Mouse (Mus musculus) liver, postnatal 0 days (tissue): ENCODE measurements around the gene Poc1a. TPM values are rescaled to one million over a fixed set of nuclear protein-coding genes. Genes with fewer than 3 reads are reported as not detected.
A peak's percentile ranks its signal among the peaks of the same experiment; 100 is the strongest.

Experiments used
- ATAC-seq: fragments of 200-750 bp; cut with Nextera tagmentation; 2 replicates; pipeline ENCODE4 v1.8.0; 2017; ENCODE audit warnings: mild to moderate bottlenecking, moderate library complexity
- DNase-seq: peaks from one replicate; pipeline ENCODE4 v3.0.0-alpha.2; 2016
- H3K27ac ChIP-seq: fragments of 300-500 bp; sonication (generic); 2 replicates; pipeline ENCODE4 v1.5.1; 2014; ENCODE audit warnings: antibody characterized with exemption, moderate library complexity, mild to moderate bottlenecking, low read depth
- H3K27me3 ChIP-seq: fragments of 300-500 bp; sonication (generic); 2 replicates; pipeline ENCODE4 v1.6.1; 2014; ENCODE audit warnings: low read length, control low read depth, mixed read lengths; ENCODE audit not compliant: insufficient read depth
- H3K36me3 ChIP-seq: fragments of 300-500 bp; sonication (generic); replicated peaks from 2 replicates; pipeline ENCODE4 v1.6.1; 2014; ENCODE audit warnings: mild to moderate bottlenecking, control low read depth, low read length, moderate library complexity, mixed read lengths; ENCODE audit not compliant: insufficient read depth
- H3K4me1 ChIP-seq: fragments of 300-500 bp; sonication (generic); 2 replicates; pipeline ENCODE4 v1.6.1; 2014; ENCODE audit warnings: antibody characterized with exemption, mild to moderate bottlenecking, control low read depth; ENCODE audit not compliant: insufficient read depth
- H3K4me2 ChIP-seq: fragments of 300-500 bp; sonication (generic); 2 replicates; pipeline ENCODE4 v1.6.1; 2014; ENCODE audit warnings: low read depth, mild to moderate bottlenecking, low read length, moderate library complexity, mixed read lengths
- H3K4me3 ChIP-seq: fragments of 300-500 bp; sonication (generic); 2 replicates; pipeline ENCODE4 v1.5.1; 2014; ENCODE audit warnings: low read depth, low read length
- H3K9ac ChIP-seq: fragments of 300-500 bp; sonication (generic); replicated peaks from 2 replicates; pipeline ENCODE4 v1.6.1; 2014; ENCODE audit warnings: mild to moderate bottlenecking, moderate library complexity
- H3K9me3 ChIP-seq: fragments of 300-500 bp; sonication (generic); 2 replicates; pipeline ENCODE4 v1.6.1; 2016; ENCODE audit warnings: mild to moderate bottlenecking, control low read depth, low read length, mixed read lengths
- CTCF ChIP-seq: sonication (generic); IDR thresholded peaks from 2 replicates; pipeline ENCODE4 v1.5.1; 2016; ENCODE audit warnings: antibody characterized with exemption, low read depth
- EP300 ChIP-seq: IDR thresholded peaks from 2 replicates; pipeline ENCODE4 v1.6.1; 2016; ENCODE audit warnings: antibody characterized with exemption, low read depth, mild to moderate bottlenecking
- WGBS: fragments of 180-500 bp; shearing (Covaris S2); extraction: QIAGEN DNeasy Blood & Tissue Kit; methylation state at CpG from one replicate; pipeline ENCODE4 v1.1.7; 2014; ENCODE audit not compliant: insufficient replicate concordance; 5-methylcytosine and 5-hydroxymethylcytosine counted together
- polyA plus RNA-seq: library from polyadenylated mRNA; unstranded; fragments of >200 nt; fragmentation: Nextera tagmentation; extraction: Ambion mirVana; gene quantifications from 2 replicates; pipeline ENCODE4 v1.2.1, GENCODE M21; 2015

Poc1a gene
- polyA plus RNA-seq, 1 experiment from 2014 or later, result 14.5 TPM

DNA sequence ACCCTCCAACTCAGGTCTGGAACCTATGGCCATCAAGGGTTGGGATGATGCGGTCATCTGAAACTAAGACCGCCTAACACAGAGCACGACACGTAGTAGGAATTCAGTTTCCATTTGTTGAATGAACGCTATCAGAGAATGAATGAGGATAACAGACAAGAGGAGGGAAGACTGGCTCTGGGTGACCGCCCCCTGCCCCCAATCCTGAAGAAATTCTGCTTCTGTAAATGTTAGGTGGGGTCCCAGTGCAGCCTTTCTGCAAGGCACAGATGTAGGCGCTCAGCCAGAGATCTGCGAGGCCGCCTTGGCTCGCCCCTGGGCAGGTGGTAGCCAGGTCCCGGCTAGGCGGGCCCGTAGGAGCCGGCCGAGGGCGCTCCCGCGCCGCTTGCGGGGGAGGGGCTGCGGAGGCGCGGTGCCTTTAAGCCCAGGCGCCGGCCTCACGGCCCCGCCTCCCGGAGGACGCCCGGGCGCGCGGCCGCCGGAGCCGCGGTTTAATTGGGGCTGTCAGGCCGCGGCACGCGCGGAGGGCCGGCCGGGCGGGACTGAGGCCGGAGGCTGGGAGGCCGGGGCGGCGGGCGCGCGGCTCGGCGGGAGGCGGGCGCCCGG, 87.4 kb downstream of the Poc1a start, which contains the start of gene Dusp7:
TSS of gene Dusp7 (plus strand) at position 521 of the 606 bp plus-strand sequence.
- Histone ChIP-seq H3K4me1 (peaks cover 54% of the 10 kb centered on the region), H3K36me3 (no peaks in the 10 kb centered on the region), H3K9me3 (no peaks in the 10 kb centered on the region), H3K4me3 (peak within 1 kb of the TSS; percentile 78), H3K9ac (peak within 1 kb of the TSS; percentile 84), H3K4me2 (peak within 1 kb of the TSS; percentile 100), H3K27ac (peak within 1 kb of the TSS; percentile 93), H3K27me3 (no peaks in the 10 kb centered on the region)
- peak; percentile 83 for DNase-seq
- ATAC-seq, result peak; percentile 64
- TF ChIP-seq CTCF, result no peak
- no peak for TF ChIP-seq EP300
- under 1% methylated on average over 28 of the region's 57 CpGs for WGBS

DNA sequence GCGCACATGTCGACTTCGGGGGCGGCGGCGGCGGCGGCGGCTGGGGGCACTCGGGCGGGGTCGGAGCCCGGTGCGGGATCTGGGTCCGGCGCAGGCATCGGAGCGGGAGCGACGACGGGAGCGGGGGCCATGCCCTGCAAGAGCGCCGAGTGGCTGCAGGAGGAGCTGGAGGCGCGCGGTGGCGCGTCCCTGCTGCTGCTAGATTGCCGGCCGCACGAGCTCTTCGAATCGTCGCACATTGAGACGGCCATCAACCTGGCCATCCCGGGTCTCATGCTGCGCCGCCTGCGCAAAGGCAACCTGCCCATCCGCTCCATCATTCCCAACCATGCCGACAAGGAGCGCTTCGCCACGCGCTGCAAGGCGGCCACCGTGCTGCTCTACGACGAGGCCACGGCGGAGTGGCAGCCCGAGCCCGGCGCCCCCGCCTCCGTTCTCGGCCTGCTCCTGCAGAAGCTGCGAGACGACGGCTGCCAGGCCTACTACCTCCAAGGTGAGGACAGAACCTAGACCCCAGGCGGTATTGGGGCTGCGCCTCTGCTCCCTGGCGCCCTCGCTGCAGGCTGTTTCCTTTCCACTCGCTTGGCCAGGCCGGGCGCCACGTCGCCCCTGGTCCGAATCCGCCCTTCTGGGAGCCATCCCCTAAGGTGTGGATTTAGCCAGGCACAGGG, 88.1 kb downstream of the Poc1a start:
- Histone ChIP-seq H3K27ac (peak overlapping the region; percentile 93), H3K36me3 (peaks cover 6% of the 10 kb centered on the region), H3K4me3 (peak overlapping the region; percentile 78), H3K9ac (peak overlapping the region; percentile 84), H3K27me3 (no peaks in the 10 kb centered on the region), H3K4me1 (peaks cover 56% of the 10 kb centered on the region), H3K9me3 (no peaks in the 10 kb centered on the region), H3K4me2 (peak overlapping the region; percentile 100)
- WGBS, result 6% methylated on average over 45 of the region's 72 CpGs
- DNase-seq (peak; percentile 66), ATAC-seq (peak; percentile 13; the same call in 1 of the 2 replicates)
- TF ChIP-seq EP300, result no peak
- peak; percentile 55 for TF ChIP-seq CTCF

DNA sequence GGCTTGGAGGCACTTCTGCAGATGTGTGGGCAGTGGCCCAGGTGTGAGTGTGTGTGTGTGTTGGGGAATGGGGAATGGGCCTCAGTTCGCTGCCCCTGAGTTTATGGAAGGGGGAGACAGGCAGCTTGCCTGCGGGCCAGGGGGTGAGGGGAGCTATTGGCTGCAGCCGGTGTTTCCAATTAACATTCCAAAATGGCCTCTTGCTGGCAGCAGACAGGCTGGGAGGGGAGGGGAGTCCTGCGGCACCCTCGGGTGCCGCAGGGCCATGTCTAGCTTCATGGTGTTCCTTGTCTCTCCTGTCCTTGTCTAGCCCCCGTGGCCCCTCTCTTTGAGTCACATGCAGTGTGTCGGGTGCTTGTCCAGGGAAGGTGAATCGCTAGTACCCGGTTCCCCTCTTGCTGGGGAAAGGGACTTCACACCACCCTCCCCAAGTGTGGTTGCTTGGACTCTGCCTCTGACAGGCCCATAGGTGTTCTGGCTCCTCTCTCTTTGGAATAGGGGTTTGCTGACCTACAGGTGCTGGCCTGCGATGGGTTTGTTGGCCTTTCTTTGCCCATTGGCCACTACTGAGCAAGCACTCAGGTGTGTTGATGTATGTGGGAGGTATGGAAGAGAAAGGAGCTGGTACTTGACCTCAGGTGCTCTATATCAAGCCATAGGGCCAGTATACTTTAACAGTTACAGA, 89.1 kb downstream of the Poc1a start:
- DNase-seq (no peak), ATAC-seq (no peak)
- H3K27me3 ChIP-seq, result no peaks in the 10 kb centered on the region
- peak overlapping the region; percentile 84 for H3K9ac ChIP-seq
- H3K4me1 ChIP-seq, result peaks cover 54% of the 10 kb centered on the region
- H3K4me2 ChIP-seq, result peak overlapping the region; percentile 100
- TF ChIP-seq EP300 (no peak), CTCF (no peak)
- H3K9me3 ChIP-seq, result no peaks in the 10 kb centered on the region
- H3K36me3 ChIP-seq, result peaks cover 7% of the 10 kb centered on the region
- peak overlapping the region; percentile 78 for H3K4me3 ChIP-seq
- 9% methylated on average over 11 of the region's 11 CpGs for WGBS
- peak overlapping the region; percentile 93; the same call in 1 of the 2 replicates for H3K27ac ChIP-seq

DNA sequence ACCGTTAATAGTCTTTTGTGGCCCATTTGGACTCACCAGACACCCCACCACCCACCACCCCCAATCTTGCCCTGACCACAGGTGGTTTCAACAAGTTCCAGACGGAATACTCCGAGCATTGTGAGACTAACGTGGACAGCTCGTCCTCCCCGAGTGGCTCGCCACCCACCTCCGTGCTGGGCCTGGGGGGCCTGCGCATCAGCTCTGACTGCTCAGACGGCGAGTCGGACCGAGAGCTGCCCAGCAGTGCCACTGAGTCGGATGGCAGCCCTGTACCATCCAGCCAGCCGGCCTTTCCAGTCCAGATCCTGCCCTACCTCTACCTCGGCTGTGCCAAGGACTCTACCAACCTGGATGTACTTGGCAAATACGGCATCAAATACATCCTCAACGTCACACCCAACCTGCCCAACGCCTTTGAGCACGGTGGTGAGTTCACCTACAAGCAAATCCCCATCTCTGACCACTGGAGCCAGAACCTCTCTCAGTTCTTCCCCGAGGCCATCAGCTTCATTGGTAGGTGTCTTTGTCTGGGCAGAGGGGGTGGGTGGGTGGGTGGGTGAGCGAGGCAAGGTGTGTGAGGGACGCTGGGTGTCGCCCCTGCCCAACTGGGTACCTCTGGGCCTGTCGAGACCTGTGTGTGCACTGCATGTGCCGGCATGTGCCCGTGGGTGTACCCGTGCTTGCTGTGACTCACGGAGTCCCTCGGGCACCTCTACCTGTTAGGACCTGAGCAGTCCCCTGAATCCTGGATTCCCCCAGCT, 89.9 kb downstream of the Poc1a start:
- no peak for ATAC-seq
- Histone ChIP-seq H3K4me2 (peak overlapping the region; percentile 100), H3K4me3 (peak overlapping the region; percentile 78; the same call in 1 of the 2 replicates), H3K9ac (no peak overlapping the region), H3K4me1 (peaks cover 52% of the 10 kb centered on the region), H3K9me3 (no peaks in the 10 kb centered on the region), H3K27me3 (no peaks in the 10 kb centered on the region), H3K27ac (peak overlapping the region; percentile 79), H3K36me3 (peaks cover 7% of the 10 kb centered on the region)
- TF ChIP-seq EP300 (no peak), CTCF (no peak)
- DNase-seq, result no peak
- WGBS, result 82% methylated on average over 30 of the region's 30 CpGs

DNA sequence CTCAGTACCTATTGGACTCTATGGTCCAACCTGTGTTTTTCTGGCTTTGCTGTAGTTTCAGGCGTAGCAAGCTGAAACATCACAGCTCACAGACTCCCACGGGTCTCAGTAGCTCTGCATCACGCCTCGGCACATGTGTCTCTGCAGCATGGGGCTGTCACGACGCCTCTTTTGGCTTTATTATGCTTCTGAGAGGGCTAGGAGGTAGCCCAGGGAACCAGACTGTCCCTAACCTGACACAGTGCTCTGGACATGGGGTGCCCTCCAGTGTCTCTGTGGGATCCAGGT, 90.5 kb downstream of the Poc1a start:
- DNase-seq, result no peak
- H3K36me3 ChIP-seq, result peaks cover 7% of the 10 kb centered on the region
- no peaks in the 10 kb centered on the region for H3K27me3 ChIP-seq
- no peak for TF ChIP-seq CTCF
- no peak for TF ChIP-seq EP300
- H3K9me3 ChIP-seq, result no peaks in the 10 kb centered on the region
- no peak overlapping the region; the same call in 1 of the 2 replicates for H3K9ac ChIP-seq
- H3K27ac ChIP-seq, result peak overlapping the region; percentile 79
- ATAC-seq, result no peak
- H3K4me1 ChIP-seq, result peaks cover 52% of the 10 kb centered on the region
- 0 out of 2 replicates have a peak overlapping the region, but pooled peaks have one; percentile 4 for H3K4me3 ChIP-seq
- peak overlapping the region; percentile 100 for H3K4me2 ChIP-seq
- 53% methylated on average over 6 of the region's 6 CpGs for WGBS
